Mouse (Mus musculus) thymus, adult 2 months (tissue): Measurements from ENCODE around the gene Laptm4a. TPM values are rescaled to one million over a fixed set of nuclear protein-coding genes. Genes with fewer than 3 reads are reported as not detected.

ENCODE experiments used
- DNase-seq: peaks from one replicate; pipeline ENCODE4 v3.0.0; 2021
- H3K27ac ChIP-seq: fragments of 200-500 bp; 2 replicates; pipeline ENCODE4 v1.5.1; 2012; ENCODE audit warnings: low read length, control low read depth; ENCODE audit not compliant: control insufficient read depth, insufficient read depth
- H3K27me3 ChIP-seq: fragments of 200-500 bp; 2 replicates; pipeline ENCODE4 v1.6.1; 2012; ENCODE audit warnings: mild to moderate bottlenecking, low read length, moderate library complexity, mixed read lengths; ENCODE audit not compliant: control insufficient read depth, insufficient read depth
- H3K36me3 ChIP-seq: fragments of 200-500 bp; 2 replicates; pipeline ENCODE4 v1.6.1; 2012; ENCODE audit warnings: mild to moderate bottlenecking, low read length, moderate library complexity; ENCODE audit not compliant: control insufficient read depth, insufficient read depth
- H3K4me1 ChIP-seq: fragments of 200-500 bp; replicated peaks from 2 replicates; pipeline ENCODE4 v1.6.1; 2012; ENCODE audit warnings: low read length; ENCODE audit not compliant: control insufficient read depth, insufficient read depth
- H3K4me3 ChIP-seq: fragments of 200-500 bp; 2 replicates; pipeline ENCODE4 v1.5.1; 2012; ENCODE audit warnings: mild to moderate bottlenecking, low read length, control low read depth, moderate library complexity; ENCODE audit not compliant: control insufficient read depth, insufficient read depth
- CTCF ChIP-seq: fragments of 200-500 bp; IDR thresholded peaks from 2 replicates; pipeline ENCODE4 v1.5.1; 2012; ENCODE audit warnings: mild to moderate bottlenecking, control low read depth, low read length, moderate library complexity, borderline replicate concordance; ENCODE audit not compliant: control insufficient read depth, poor library complexity, insufficient read depth; ENCODE audit errors: extremely low read depth
- POLR2A ChIP-seq: fragments of 200-500 bp; IDR thresholded peaks from 2 replicates; pipeline ENCODE4 v1.6.1; 2012; ENCODE audit warnings: mild to moderate bottlenecking, low read length, control low read depth, moderate library complexity; ENCODE audit not compliant: control insufficient read depth, poor library complexity, insufficient read depth; ENCODE audit errors: extremely low read depth
- WGBS: fragments of 180-500 bp; shearing (Covaris S2); methylation state at CpG from one replicate; pipeline ENCODE4 v1.1.7; 2018; 5-methylcytosine and 5-hydroxymethylcytosine counted together
- polyA plus RNA-seq: library from polyadenylated mRNA; depleted of rRNA; stranded (reverse); fragments of >200 nt; gene quantifications from 2 replicates; pipeline ENCODE4 v1.2.3, GENCODE M21; 2012

Gene Laptm4a
- polyA plus RNA-seq, 1 experiment: 138 TPM

DNA sequence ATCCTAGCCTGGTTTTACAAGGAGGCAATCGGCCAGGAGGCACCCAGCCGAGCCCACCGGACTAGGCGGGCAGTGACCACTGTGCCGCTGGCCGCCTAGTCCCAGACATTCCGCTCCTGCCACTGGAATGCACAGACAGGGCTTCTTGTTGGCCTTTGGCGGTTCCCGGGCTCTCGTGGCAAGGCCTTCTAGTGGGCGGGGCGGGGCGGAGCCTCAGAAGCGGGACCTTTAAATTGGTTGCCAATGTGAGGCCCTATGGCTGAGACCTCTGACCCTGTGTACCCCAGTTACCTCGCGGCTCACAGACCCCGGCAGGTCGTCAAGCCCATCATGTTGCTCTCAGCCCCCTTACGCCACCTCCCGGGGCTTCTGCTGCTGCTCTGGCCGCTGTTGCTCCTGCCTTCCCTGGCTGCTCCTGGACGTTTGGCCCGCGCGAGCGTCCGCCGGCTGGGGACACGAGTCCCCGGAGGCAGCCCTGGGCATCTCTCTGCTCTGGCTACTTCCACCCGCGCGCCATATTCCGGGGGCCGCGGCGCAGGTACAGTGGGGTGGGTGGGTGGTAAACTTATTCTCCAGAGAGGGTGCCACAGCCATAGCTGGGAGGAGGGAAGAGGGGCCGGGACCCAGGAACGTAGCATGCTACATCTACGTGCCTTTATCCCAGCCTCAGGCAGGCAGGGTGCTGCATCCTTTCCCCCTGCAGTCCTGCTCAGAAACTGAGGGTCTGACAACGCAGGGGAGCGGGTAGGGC lies 26.4 kb downstream of the Laptm4a start, which contains the start of gene Matn3:
Matn3 (plus strand) TSS at position 216 of the 751 bp plus-strand sequence.
- TF ChIP-seq CTCF: no peak
- TF ChIP-seq POLR2A: no peak
- H3K36me3 ChIP-seq: no peaks in the 10 kb centered on the region
- WGBS: 10% methylated on average over 42 of the region's 42 CpGs
- no peak within 1 kb of the TSS for H3K4me3 ChIP-seq
- peaks cover 5% of the 10 kb centered on the region; the same call in 1 of the 2 replicates for H3K4me1 ChIP-seq
- H3K27ac ChIP-seq: no peak within 1 kb of the TSS
- DNase-seq: peak; percentile 26
- no peaks in the 10 kb centered on the region; the same call in 1 of the 2 replicates for H3K27me3 ChIP-seq

DNA sequence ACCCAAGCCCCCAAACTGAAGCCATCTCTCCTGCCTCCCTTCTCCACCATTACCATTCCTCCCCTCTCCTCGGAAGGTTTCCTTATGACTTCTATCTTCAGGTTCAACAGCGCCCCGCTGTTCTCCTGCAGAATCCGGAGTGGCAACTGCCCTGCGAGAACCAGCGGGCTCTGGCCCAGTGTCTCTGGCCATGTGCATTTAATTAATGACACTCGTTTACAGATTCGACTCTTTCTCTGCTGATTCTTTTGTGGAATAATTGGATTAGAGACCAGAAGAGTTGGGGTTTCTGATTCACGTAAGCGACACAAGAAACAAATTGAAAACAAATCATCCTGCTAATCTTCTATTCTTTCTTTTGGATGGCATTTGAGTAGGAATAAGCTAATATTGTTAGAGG lies 31.7 kb downstream of the Laptm4a start:
- no peak overlapping the region for H3K27ac ChIP-seq
- no peaks in the 10 kb centered on the region; the same call in 1 of the 2 replicates for H3K27me3 ChIP-seq
- H3K4me1 ChIP-seq: no peaks in the 10 kb centered on the region
- TF ChIP-seq POLR2A (no peak), CTCF (no peak)
- H3K4me3 ChIP-seq: no peak overlapping the region
- WGBS: 95% methylated on average over 10 of the region's 10 CpGs
- H3K36me3 ChIP-seq: no peaks in the 10 kb centered on the region
- no peak for DNase-seq

DNA sequence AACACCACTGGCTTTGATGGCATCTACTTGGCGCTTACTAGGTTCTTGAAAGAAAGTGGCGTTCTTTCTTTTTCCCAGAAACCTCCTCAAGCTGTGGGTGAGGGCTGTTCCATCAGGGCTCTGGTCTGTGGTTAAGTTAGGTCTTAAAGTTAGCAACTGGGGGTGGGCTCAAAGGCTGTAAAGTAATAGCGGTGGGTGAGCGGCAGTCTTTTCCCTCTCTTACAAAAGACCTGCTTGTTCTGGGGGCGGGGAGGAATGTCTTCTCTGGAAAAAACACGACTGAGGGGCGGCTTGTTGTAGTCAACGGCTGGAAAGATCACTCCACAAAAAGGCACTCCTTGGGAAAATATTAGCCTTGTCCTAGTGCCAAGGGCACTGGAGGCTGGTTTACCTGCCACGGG lies 32.7 kb downstream of the Laptm4a start:
- Histone ChIP-seq H3K4me3 (no peak overlapping the region), H3K4me1 (no peaks in the 10 kb centered on the region), H3K27me3 (no peaks in the 10 kb centered on the region), H3K36me3 (no peaks in the 10 kb centered on the region), H3K27ac (no peak overlapping the region)
- 87% methylated on average over 9 of the region's 9 CpGs for WGBS
- TF ChIP-seq CTCF (no peak), POLR2A (no peak)
- no peak for DNase-seq

DNA sequence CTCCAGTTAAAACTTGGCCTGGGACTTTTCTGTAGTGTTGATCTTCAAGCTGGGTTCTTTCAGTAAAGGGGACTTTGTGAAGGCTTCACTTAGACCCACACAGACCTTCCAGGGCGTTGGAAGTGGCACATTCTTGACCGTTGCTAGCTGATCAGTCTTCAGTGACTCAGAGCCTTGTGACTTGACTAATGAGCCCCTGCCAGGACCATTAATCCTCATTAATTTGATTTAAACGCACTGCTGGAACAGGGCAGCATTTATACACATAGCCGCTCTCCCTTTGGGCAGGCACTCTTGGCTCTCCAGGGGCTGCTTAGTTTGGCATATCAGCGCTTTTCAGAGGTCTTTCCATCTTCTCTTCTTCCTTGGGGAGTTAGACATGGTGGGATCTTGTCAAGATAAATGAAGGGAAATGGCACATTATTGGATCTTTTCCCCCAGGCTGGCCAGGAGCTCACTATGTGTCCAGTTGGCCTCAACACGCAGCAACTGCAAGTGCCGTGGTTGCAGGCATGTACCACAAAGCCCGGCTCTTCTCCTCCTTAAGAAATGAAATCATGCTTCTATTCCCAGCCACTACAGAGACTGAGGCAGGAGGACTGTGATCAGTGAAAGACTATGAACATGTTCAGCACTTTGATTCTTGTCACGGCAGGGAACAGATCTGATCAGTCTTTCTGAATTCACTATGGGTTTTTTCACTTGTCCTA lies 40.3 kb downstream of the Laptm4a start:
- no peak for TF ChIP-seq POLR2A
- no peak for TF ChIP-seq CTCF
- no peak overlapping the region for H3K4me3 ChIP-seq
- H3K36me3 ChIP-seq: no peaks in the 10 kb centered on the region
- no peaks in the 10 kb centered on the region for H3K4me1 ChIP-seq
- no peaks in the 10 kb centered on the region for H3K27me3 ChIP-seq
- DNase-seq: no peak
- WGBS: 90% methylated on average over 9 of the region's 9 CpGs
- H3K27ac ChIP-seq: no peak overlapping the region

DNA sequence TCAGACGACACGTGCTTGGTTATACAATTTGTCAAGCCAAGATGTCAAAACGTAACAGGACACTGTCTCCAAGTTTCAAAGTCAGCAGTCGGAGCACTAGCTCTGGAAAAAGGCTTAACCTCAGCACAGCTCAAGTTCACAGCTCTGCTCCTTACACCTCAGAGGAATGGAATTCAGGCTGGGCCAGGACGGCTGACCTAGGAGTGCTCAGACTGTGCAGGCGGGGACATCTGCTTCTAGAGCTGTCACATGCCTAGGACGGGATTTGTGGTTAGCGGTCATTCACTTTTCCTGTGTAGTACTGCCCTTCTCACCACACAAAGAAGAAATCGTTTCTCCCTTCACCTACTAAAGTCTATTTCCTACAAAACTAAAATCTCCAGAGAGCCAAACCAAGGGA lies 48.4 kb downstream of the Laptm4a start:
- TF ChIP-seq POLR2A (no peak), CTCF (no peak)
- Histone ChIP-seq H3K4me1 (peaks cover 4% of the 10 kb centered on the region; the same call in 1 of the 2 replicates), H3K27me3 (no peaks in the 10 kb centered on the region), H3K36me3 (no peaks in the 10 kb centered on the region), H3K4me3 (no peak overlapping the region), H3K27ac (no peak overlapping the region)
- DNase-seq: no peak
- WGBS: 20% methylated on average over 9 of the region's 9 CpGs

DNA sequence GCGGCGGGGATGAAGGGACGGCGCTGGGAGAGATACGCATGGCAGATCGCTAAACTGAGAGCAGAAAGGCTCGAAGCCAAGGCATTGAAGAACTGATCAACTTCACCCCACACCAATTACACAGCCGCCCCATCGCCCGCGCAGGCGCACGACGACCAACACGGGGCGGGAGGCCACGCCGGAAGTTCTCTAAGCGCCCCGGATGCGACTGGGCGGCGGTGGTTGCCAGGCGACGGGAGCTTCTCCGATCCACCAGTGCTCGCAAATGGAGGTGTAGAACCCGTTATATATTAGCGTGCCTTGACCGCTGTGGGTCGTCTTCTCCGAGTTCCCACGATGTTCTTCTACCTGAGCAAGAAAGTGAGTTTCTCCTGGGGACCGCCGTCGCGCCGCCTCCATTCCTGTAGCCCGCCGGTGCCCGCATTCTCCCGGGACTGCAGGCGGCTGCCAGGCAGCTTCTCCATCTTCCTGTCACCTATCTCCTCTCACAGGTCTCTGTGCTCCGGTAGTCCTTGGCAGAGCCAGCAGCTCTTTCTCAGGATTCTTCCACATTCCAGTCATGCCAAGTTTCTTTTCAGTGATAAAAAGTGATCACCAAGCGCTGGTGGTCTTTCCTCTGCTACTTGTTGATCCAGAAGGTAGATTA lies 52.5 kb downstream of the Laptm4a start, which contains the start of gene Wdr35:
Wdr35 (plus strand) TSS at position 73 of the 646 bp plus-strand sequence.
- H3K27ac ChIP-seq: no peak within 1 kb of the TSS
- H3K4me1 ChIP-seq: peaks cover 4% of the 10 kb centered on the region; the same call in 1 of the 2 replicates
- WGBS: under 1% methylated on average over 45 of the region's 45 CpGs
- no peaks in the 10 kb centered on the region for H3K27me3 ChIP-seq
- DNase-seq: peak; percentile 93
- H3K36me3 ChIP-seq: no peaks in the 10 kb centered on the region
- TF ChIP-seq CTCF (0 out of 2 replicates have a peak, but pooled peaks have one; percentile 32), POLR2A (peak; percentile 69; the same call in 1 of the 2 replicates)
- H3K4me3 ChIP-seq: peak within 1 kb of the TSS; percentile 62
